Mouse (Mus musculus): ENCODE data around the gene Vmn2r24. TPM values are rescaled to one million over a fixed set of nuclear protein-coding genes. Genes with fewer than 3 reads are reported as not detected.

Gene Vmn2r24
- not detected in 2 replicates for polyA plus RNA-seq (2015; fragmentation: Nextera tagmentation; extraction: Ambion mirVana)

DNA sequence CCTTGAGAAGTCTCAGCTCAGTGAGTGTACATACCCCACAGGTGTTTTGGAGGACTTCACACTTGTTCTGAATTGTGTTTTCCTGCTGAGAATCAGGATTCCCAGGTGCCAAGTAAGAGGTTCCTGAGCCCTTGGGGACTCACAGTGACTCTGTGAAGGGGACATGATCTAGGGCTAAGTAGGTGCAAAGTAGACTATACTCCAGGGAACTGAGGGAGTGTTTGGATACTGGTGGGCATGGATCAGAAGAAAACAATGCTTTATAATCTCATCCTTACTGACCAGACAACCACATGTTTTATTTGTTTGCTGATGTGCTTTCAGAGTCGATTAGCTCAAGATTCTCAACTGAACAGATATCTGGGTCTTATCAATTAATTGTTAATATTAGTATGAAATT lies at the start of gene Vmn2r24:
Gene Vmn2r24, plus strand, starts transcription at position 301 of the 400 bp plus-strand sequence.

GRCm38 (mm10) chr6:123853363-123853762 lies 74.7 kb downstream of the Vmn2r24 start, which contains the start of gene Vmn2r25:
Gene Vmn2r25 (minus strand): TSS chr6:123853463.

Other genes starting within 250 kb of the Vmn2r24 start
- not detected in 2 replicates for gene Vmn2r21, start 245.5 kb upstream of the Vmn2r24 start, polyA plus RNA-seq (2015; fragmentation: Nextera tagmentation; extraction: Ambion mirVana)
- gene Vmn2r22, start 128.2 kb upstream of the Vmn2r24 start, polyA plus RNA-seq (2015; fragmentation: Nextera tagmentation; extraction: Ambion mirVana), result not detected in 2 replicates
- not detected in 2 replicates for gene Vmn2r23, start 76.2 kb upstream of the Vmn2r24 start, polyA plus RNA-seq (2015; fragmentation: Nextera tagmentation; extraction: Ambion mirVana)
- not detected in 2 replicates for gene Vmn2r25, start 74.6 kb downstream of the Vmn2r24 start, polyA plus RNA-seq (2015; fragmentation: Nextera tagmentation; extraction: Ambion mirVana)
- not detected in 2 replicates for gene Vmn2r26, start 245.7 kb downstream of the Vmn2r24 start, polyA plus RNA-seq (2015; fragmentation: Nextera tagmentation; extraction: Ambion mirVana)

Measured in urinary bladder, postnatal 0 days (tissue).